Mouse (Mus musculus): ENCODE measurements around the gene Crisp3. TPM values are rescaled to one million over a fixed set of nuclear protein-coding genes. Genes with fewer than 3 reads are reported as not detected.
"Not testable (repeated sequence)": the region's sequence is repeated elsewhere in the genome, so short reads cannot be mapped to it uniquely, and the experiment has no call there.

The Crisp3 gene
- 0.11 TPM in 1 of 2 replicates, not detected in the other for polyA plus RNA-seq (2012; rRNA removed)

DNA sequence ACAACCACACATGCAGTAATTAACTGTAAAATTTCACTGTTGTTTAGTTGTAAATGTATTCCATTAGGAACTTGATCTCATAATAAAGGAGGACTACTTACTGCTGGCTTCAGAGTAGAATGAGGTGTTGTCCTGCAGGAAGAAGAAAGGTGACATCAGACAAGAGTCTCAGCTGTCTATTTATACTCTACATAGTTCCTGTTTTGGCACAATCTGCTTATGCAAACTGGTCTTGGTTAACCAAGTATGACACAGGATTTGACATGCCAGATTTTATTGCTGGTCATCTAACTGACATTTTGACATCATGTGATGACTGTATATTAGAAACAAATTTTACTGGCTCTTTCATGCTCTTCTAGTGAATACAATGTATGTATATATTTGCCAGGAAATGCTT is at the start of gene Crisp3:
Crisp3 (minus strand) TSS at position 154 of the 400 bp plus-strand sequence.
- Histone ChIP-seq H3K36me3 (ENCODE audit: control insufficient read depth, insufficient read depth, low read length) (no peaks in the 10 kb centered on the region), H3K27me3 (ENCODE audit: control insufficient read depth, insufficient read depth, low read length) (no peaks in the 10 kb centered on the region), H3K4me1 (replicated peaks; ENCODE audit: control insufficient read depth, insufficient read depth, low read length) (no peaks in the 10 kb centered on the region), H3K27ac (ENCODE audit: control insufficient read depth, insufficient read depth, low read length) (no peak within 1 kb of the TSS), H3K4me3 (ENCODE audit: control insufficient read depth, insufficient read depth, low read length) (no peak within 1 kb of the TSS)
- no peak for DNase-seq
- TF ChIP-seq POLR2A (IDR thresholded peaks at IDR 0.05; ENCODE audit: control insufficient read depth, extremely low read depth, insufficient read depth, low read length, poor library complexity), result no peak
- TF ChIP-seq CTCF (IDR thresholded peaks at IDR 0.05; ENCODE audit: borderline replicate concordance, control insufficient read depth, extremely low read depth, insufficient read depth, low read length, poor library complexity), result no peak

GRCm38 (mm10) chr17:40285435-40285834 is 43.3 kb upstream of the Crisp3 start:
- Histone ChIP-seq H3K27ac (ENCODE audit: control insufficient read depth, insufficient read depth, low read length) (no peak overlapping the region), H3K4me3 (ENCODE audit: control insufficient read depth, insufficient read depth, low read length) (no peak overlapping the region), H3K27me3 (ENCODE audit: control insufficient read depth, insufficient read depth, low read length) (no peaks in the 10 kb centered on the region), H3K4me1 (replicated peaks; ENCODE audit: control insufficient read depth, insufficient read depth, low read length) (no peaks in the 10 kb centered on the region), H3K36me3 (ENCODE audit: control insufficient read depth, insufficient read depth, low read length) (no peaks in the 10 kb centered on the region)
- no peak for DNase-seq
- WGBS, result 73% methylated on average over 2 of the region's 2 CpGs
- TF ChIP-seq POLR2A (IDR thresholded peaks at IDR 0.05; ENCODE audit: control insufficient read depth, extremely low read depth, insufficient read depth, low read length, poor library complexity) (no peak), CTCF (IDR thresholded peaks at IDR 0.05; ENCODE audit: borderline replicate concordance, control insufficient read depth, extremely low read depth, insufficient read depth, low read length, poor library complexity) (no peak)

- no peak overlapping the region for H3K4me3 ChIP-seq (ENCODE audit: control insufficient read depth, insufficient read depth, low read length)
- WGBS, result 85% methylated on average over 1 of the region's 1 CpGs
- H3K27me3 ChIP-seq (ENCODE audit: control insufficient read depth, insufficient read depth, low read length), result no peaks in the 10 kb centered on the region
- no peak for TF ChIP-seq POLR2A (IDR thresholded peaks at IDR 0.05; ENCODE audit: control insufficient read depth, extremely low read depth, insufficient read depth, low read length, poor library complexity)
- no peak for DNase-seq
- no peak overlapping the region for H3K27ac ChIP-seq (ENCODE audit: control insufficient read depth, insufficient read depth, low read length)
- H3K4me1 ChIP-seq (replicated peaks; ENCODE audit: control insufficient read depth, insufficient read depth, low read length), result no peaks in the 10 kb centered on the region
- no peaks in the 10 kb centered on the region for H3K36me3 ChIP-seq (ENCODE audit: control insufficient read depth, insufficient read depth, low read length)
These were observed 33.4 kb upstream of the Crisp3 start for GRCm38 (mm10) chr17:40275519-40275918.

- TF ChIP-seq POLR2A (IDR thresholded peaks at IDR 0.05; ENCODE audit: control insufficient read depth, extremely low read depth, insufficient read depth, low read length, poor library complexity) (no peak), CTCF (IDR thresholded peaks at IDR 0.05; ENCODE audit: borderline replicate concordance, control insufficient read depth, extremely low read depth, insufficient read depth, low read length, poor library complexity) (no peak)
- WGBS, result 27% methylated on average over 1 of the region's 1 CpGs
- no peak overlapping the region for H3K4me3 ChIP-seq (ENCODE audit: control insufficient read depth, insufficient read depth, low read length)
- DNase-seq, result no peak
- H3K27ac ChIP-seq (ENCODE audit: control insufficient read depth, insufficient read depth, low read length), result no peak overlapping the region
- no peaks in the 10 kb centered on the region for H3K36me3 ChIP-seq (ENCODE audit: control insufficient read depth, insufficient read depth, low read length)
- no peaks in the 10 kb centered on the region for H3K4me1 ChIP-seq (replicated peaks; ENCODE audit: control insufficient read depth, insufficient read depth, low read length)
- H3K27me3 ChIP-seq (ENCODE audit: control insufficient read depth, insufficient read depth, low read length), result no peaks in the 10 kb centered on the region
These were observed 32.9 kb upstream of the Crisp3 start for GRCm38 (mm10) chr17:40274906-40275470.

- H3K4me3 ChIP-seq (ENCODE audit: control insufficient read depth, insufficient read depth, low read length), result no peak overlapping the region
- no peak overlapping the region for H3K27ac ChIP-seq (ENCODE audit: control insufficient read depth, insufficient read depth, low read length)
- no peaks in the 10 kb centered on the region for H3K36me3 ChIP-seq (ENCODE audit: control insufficient read depth, insufficient read depth, low read length)
- no peaks in the 10 kb centered on the region for H3K27me3 ChIP-seq (ENCODE audit: control insufficient read depth, insufficient read depth, low read length)
- H3K4me1 ChIP-seq (replicated peaks; ENCODE audit: control insufficient read depth, insufficient read depth, low read length), result no peaks in the 10 kb centered on the region
- WGBS, result 26% methylated on average over 1 of the region's 1 CpGs
- TF ChIP-seq CTCF (IDR thresholded peaks at IDR 0.05; ENCODE audit: borderline replicate concordance, control insufficient read depth, extremely low read depth, insufficient read depth, low read length, poor library complexity), result no peak
- no peak for TF ChIP-seq POLR2A (IDR thresholded peaks at IDR 0.05; ENCODE audit: control insufficient read depth, extremely low read depth, insufficient read depth, low read length, poor library complexity)
- DNase-seq, result no peak
These were observed 10.4 kb upstream of the Crisp3 start for GRCm38 (mm10) chr17:40252487-40252886.

DNA sequence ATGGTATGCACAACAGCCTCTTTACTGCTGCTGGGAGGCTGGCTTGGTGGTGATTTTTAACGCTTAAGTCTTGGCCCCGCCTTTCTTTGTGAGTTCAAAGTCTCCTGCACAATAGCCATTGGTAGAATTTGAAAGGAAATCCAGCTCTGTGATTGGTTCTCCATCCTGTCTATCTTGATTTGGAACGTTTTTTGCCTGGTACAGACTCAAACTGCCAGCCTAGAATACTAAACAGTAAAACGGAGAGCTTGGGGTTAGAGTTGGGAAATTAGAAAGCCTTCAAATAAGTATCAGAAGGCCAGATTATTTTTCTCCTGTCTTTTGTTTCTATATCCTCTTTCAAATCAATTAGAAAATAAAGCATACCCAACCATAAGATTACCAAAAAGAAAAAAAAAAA is 33.5 kb downstream of the Crisp3 start, which contains the start of gene Pgk2:
Pgk2 (minus strand) TSS at position 101 of the 400 bp plus-strand sequence.
- DNase-seq, result no peak
- Histone ChIP-seq H3K27ac (ENCODE audit: control insufficient read depth, insufficient read depth, low read length) (no peak within 1 kb of the TSS), H3K27me3 (ENCODE audit: control insufficient read depth, insufficient read depth, low read length) (no peaks in the 10 kb centered on the region), H3K4me1 (replicated peaks; ENCODE audit: control insufficient read depth, insufficient read depth, low read length) (no peaks in the 10 kb centered on the region), H3K4me3 (ENCODE audit: control insufficient read depth, insufficient read depth, low read length) (no peak within 1 kb of the TSS), H3K36me3 (ENCODE audit: control insufficient read depth, insufficient read depth, low read length) (no peaks in the 10 kb centered on the region)
- TF ChIP-seq CTCF (IDR thresholded peaks at IDR 0.05; ENCODE audit: borderline replicate concordance, control insufficient read depth, extremely low read depth, insufficient read depth, low read length, poor library complexity), result no peak
- TF ChIP-seq POLR2A (IDR thresholded peaks at IDR 0.05; ENCODE audit: control insufficient read depth, extremely low read depth, insufficient read depth, low read length, poor library complexity), result no peak
- 78% methylated on average over 4 of the region's 4 CpGs for WGBS

GRCm38 (mm10) chr17:40201803-40202202 is 40.3 kb downstream of the Crisp3 start:
- H3K4me1 ChIP-seq (replicated peaks; ENCODE audit: control insufficient read depth, insufficient read depth, low read length); H3K27me3 ChIP-seq (ENCODE audit: control insufficient read depth, insufficient read depth, low read length); DNase-seq; H3K27ac ChIP-seq (ENCODE audit: control insufficient read depth, insufficient read depth, low read length); H3K36me3 ChIP-seq (ENCODE audit: control insufficient read depth, insufficient read depth, low read length); H3K4me3 ChIP-seq (ENCODE audit: control insufficient read depth, insufficient read depth, low read length): not testable (repeated sequence)

DNA sequence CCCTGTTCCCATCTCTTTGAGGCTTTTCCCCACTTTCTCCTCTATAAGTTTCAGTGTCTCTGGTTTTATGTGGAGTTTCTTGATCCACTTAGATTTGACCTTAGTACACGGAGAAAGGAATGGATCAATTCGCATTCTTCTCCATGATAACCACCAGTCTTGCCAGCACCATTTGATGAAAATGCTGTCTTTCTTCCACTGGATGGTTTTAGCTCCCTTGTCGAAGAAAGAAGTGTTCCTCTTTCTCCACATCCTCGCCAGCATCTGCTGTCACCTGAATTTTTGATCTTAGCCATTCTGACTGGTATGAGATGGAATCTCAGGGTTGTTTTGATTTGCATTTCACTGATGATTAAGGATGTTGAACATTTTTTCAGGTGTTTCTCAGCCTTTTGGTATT is 51.9 kb downstream of the Crisp3 start:
- H3K27ac ChIP-seq (ENCODE audit: control insufficient read depth, insufficient read depth, low read length); DNase-seq; H3K4me3 ChIP-seq (ENCODE audit: control insufficient read depth, insufficient read depth, low read length); H3K36me3 ChIP-seq (ENCODE audit: control insufficient read depth, insufficient read depth, low read length); H3K4me1 ChIP-seq (replicated peaks; ENCODE audit: control insufficient read depth, insufficient read depth, low read length); H3K27me3 ChIP-seq (ENCODE audit: control insufficient read depth, insufficient read depth, low read length): not testable (repeated sequence)
- 93% methylated on average over 4 of the region's 4 CpGs for WGBS

Data from thymus, adult 2 months (tissue).